Mouse (Mus musculus) B cell, adult 67 days (primary cell): ENCODE results near the gene Nog. TPM values are rescaled to one million over a fixed set of nuclear protein-coding genes. Genes with fewer than 3 reads are reported as not detected.

ENCODE experiments used
- total RNA-seq, 2 experiments: library from RNA; stranded (reverse); gene quantifications; 4 replicates each; pipeline ENCODE4 v1.2.4; 2023

Gene Nog
- total RNA-seq, result not detected

DNA sequence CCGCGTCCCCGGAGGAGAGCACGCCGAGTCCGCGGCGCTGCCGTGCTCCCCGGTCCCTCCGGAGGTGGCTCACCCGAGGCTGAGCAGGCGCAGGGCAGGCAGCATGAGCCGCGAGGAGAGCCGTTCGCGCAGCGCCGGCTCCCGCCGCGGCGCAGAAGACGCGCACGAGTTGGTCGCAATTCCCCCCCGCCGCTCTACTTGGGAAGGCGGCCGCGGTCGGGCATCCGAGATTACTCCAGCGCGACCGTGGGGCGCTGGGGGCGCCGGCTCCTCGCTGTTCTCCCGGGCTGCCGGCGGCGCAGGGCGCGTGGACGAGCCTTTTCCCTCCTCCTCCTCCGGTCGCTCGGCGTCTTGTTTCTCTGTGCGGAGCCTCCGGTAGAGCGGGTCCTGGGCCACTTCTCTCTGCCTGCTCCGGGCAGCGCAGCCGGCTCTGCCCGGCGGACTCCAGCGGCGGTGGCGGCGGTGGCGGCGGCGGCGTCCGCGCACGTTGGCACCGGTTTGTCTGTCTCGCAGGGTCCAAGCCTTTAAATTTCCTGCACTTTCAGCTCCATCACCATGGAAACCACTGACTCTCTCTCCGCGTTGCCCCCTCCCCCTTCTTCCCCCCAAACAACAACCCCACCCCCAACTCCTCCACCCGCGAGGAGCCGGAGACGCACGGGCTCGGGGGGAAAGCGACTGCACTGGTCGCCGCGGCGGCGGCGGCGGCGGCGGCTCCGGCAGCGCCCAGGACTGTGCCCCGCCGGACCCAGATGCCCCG is at the start of gene Nog:
TSS of gene Nog (minus strand) at position 277 of the 760 bp plus-strand sequence.

Other genes with a start within 250 kb of the Nog start
- 10 to 100 TPM; 12.7 to 16.4 TPM for gene Dgke, start 235.5 kb downstream of the Nog start, total RNA-seq
- not detected for gene Gm525, start 228.5 kb downstream of the Nog start, total RNA-seq